ENCODE assay signal across 16 mouse cellular contexts in the genomic region with DNA sequence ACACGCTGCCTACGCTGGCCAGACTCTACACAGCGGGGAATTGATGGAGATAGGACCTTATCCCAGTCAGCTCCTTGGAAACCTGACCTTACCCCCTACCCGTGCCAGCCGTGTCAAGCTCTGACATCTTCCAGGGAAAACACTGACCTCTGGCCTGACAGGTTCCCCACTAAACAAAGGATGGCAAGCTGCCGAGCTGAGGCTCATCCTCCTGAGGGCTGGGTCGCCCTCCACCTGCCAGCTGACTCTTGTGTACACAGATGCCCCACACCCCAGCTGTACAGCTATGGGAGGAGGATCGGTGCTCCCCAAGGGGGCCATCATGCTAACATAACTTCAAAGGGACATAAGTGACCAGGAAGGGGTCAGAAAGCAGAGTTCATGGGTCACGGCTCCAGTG. TPM values are rescaled to one million over a fixed set of nuclear protein-coding genes. Genes with fewer than 3 reads are reported as not detected.
DNase-seq lines count a peak whose midpoint lies in the region; ATAC-seq lines count a peak whose summit lies in the region.
"Had no signal": no experiment of that assay in that cellular context is flagged by ENCODE, and none has a peak within 500 bp of the region (broad histone marks: within the 10 kb centered on the region; RNA-seq: fewer than 3 reads in every experiment).

No protein-coding gene starts in this region.

- intact Hi-C loops in heart, postnatal 36 days (cut with DNase I), result no loop called here

- H3K27ac ChIP-seq in midbrain, embryonic 14.5 days (replicated peaks; ENCODE audit: low read depth, low read length), result peak overlapping the region; percentile 45
- H3K27ac ChIP-seq: embryonic facial prominence, embryonic 12.5 days; stomach, embryonic 15.5 days had no signal

- no peak overlapping the region for H3K4me3 ChIP-seq in midbrain, embryonic 14.5 days (replicated peaks; ENCODE audit: low read depth, low read length)
- H3K4me3 ChIP-seq: embryonic facial prominence, embryonic 12.5 days; stomach, embryonic 15.5 days had no signal

- H3K9ac ChIP-seq in midbrain, embryonic 14.5 days (replicated peaks; ENCODE audit: low read length), result no peak overlapping the region
- H3K9ac ChIP-seq: embryonic facial prominence, embryonic 12.5 days; stomach, embryonic 15.5 days had no signal

- 25% methylated on average over 9 of the region's 9 CpGs for WGBS in midbrain, embryonic 14.5 days

- H3K9me3 ChIP-seq in midbrain, embryonic 14.5 days (ENCODE audit: control insufficient read depth, low read length), result no peaks in the 10 kb centered on the region
- H3K9me3 ChIP-seq: embryonic facial prominence, embryonic 12.5 days; stomach, embryonic 15.5 days had no signal

- H3K4me2 ChIP-seq in midbrain, embryonic 14.5 days (ENCODE audit: low read length), result no peak overlapping the region
- H3K4me2 ChIP-seq: embryonic facial prominence, embryonic 12.5 days; heart, embryonic 11.5 days; liver, embryonic 11.5 days; stomach, embryonic 15.5 days had no signal

- H3K27me3 ChIP-seq in midbrain, embryonic 14.5 days (ENCODE audit: control insufficient read depth, insufficient read depth, low read length), result no peaks in the 10 kb centered on the region
- H3K27me3 ChIP-seq: embryonic facial prominence, embryonic 12.5 days; stomach, embryonic 15.5 days had no signal

- peaks cover 50% of the 10 kb centered on the region for H3K4me1 ChIP-seq in midbrain, embryonic 14.5 days (ENCODE audit: control insufficient read depth, insufficient read depth, low read length)
- H3K4me1 ChIP-seq: stomach, embryonic 15.5 days had no signal

- peak; percentile 48 for DNase-seq in cerebellum, adult 9-10 months
- DNase-seq in cerebellum, postnatal 4 days (ENCODE audit: low spot score in 2 of 2), result no peak
- peak; percentile 10 for DNase-seq in MN1 (ENCODE audit: low spot score)
- peak; percentile 49 for DNase-seq in embryo, embryonic 9.5 days (ENCODE audit: extremely low spot score)
- no peak for DNase-seq in midbrain, embryonic 14.5 days
- no peak for DNase-seq in lung, adult 18-20 months
- DNase-seq in right cerebral cortex, postnatal 4 days, result no peak
- no peak for DNase-seq in heart, postnatal 36 days
- DNase-seq: kidney, adult 18-20 months; kidney, postnatal 25 days had no signal

- no peaks in the 10 kb centered on the region for H3K36me3 ChIP-seq in midbrain, embryonic 14.5 days (ENCODE audit: control insufficient read depth, insufficient read depth, low read length)
- H3K36me3 ChIP-seq: embryonic facial prominence, embryonic 12.5 days; stomach, embryonic 15.5 days had no signal

- no peak for ATAC-seq in midbrain, embryonic 14.5 days (ENCODE audit: low FRiP score, low TSS enrichment)
- ATAC-seq: Patski had no signal

RNA-seq across cellular contexts. Expression of a gene that starts 47.6 kb away (rescaled TPM):
- 37.8 and 48.6 TPM in 2 replicates for polyA plus RNA-seq in midbrain, embryonic 14.5 days (2014; fragmentation: Nextera tagmentation; extraction: Ambion mirVana)
- under 1 TPM; 0.19 to 0.33 TPM for total RNA-seq in heart, postnatal 36 days (2021)
- total RNA-seq: megakaryocyte, adult 5-6 weeks had no signal
- polyA plus RNA-seq: Patski had no signal

Comparison
In these comparisons a context has a peak if more than half of its experiments do, and no peak if none do; other contexts are left out.
1. DNase-seq: peak in cerebellum, adult 9-10 months (single experiment), MN1 (single experiment) and embryo, embryonic 9.5 days (single experiment); none in cerebellum, postnatal 4 days (0 of 2), midbrain, embryonic 14.5 days (single experiment), lung, adult 18-20 months (0 of 2), right cerebral cortex, postnatal 4 days (single experiment) and heart, postnatal 36 days (0 of 2).